Mouse (Mus musculus) forebrain, embryonic 10.5 days (tissue): ENCODE measurements at regions not wholly inside any gene's neighbourhood (a gene's known extent, or its start where the extent isn't known, plus 50 kb on each side); places are given as distances from the start of the nearest gene placed in this dataset.

ENCODE experiments used
- DNase-seq: peaks from one replicate; pipeline ENCODE4 v3.0.0-alpha.2; 2017; ENCODE audit warnings: low spot score; ENCODE audit errors: extremely low spot score
- H3K27ac ChIP-seq: fragments of 300-500 bp; sonication (generic); 2 replicates; pipeline ENCODE4 v1.5.1; 2016; ENCODE audit warnings: mild to moderate bottlenecking
- H3K27me3 ChIP-seq: fragments of 300-500 bp; sonication (generic); 2 replicates; pipeline ENCODE4 v1.6.1; 2016; ENCODE audit warnings: mild to moderate bottlenecking; ENCODE audit not compliant: poor library complexity, severe bottlenecking
- H3K36me3 ChIP-seq: fragments of 300-500 bp; sonication (generic); replicated peaks from 2 replicates; pipeline ENCODE4 v1.6.1; 2016; ENCODE audit warnings: mild to moderate bottlenecking, moderate library complexity
- H3K4me1 ChIP-seq: fragments of 300-500 bp; sonication (generic); 2 replicates; pipeline ENCODE4 v1.6.1; 2016
- H3K4me3 ChIP-seq: fragments of 300-500 bp; sonication (generic); 2 replicates; pipeline ENCODE4 v1.5.1; 2016; ENCODE audit warnings: mild to moderate bottlenecking, moderate library complexity
- H3K9me3 ChIP-seq: fragments of 300-500 bp; sonication (generic); 2 replicates; pipeline ENCODE4 v1.6.1; 2016; ENCODE audit warnings: mild to moderate bottlenecking, moderate library complexity
- WGBS: fragments of 180-500 bp; shearing (Covaris S2); methylation state at CpG from one replicate; pipeline ENCODE4 v1.1.7; 2016; 5-methylcytosine and 5-hydroxymethylcytosine counted together

DNA sequence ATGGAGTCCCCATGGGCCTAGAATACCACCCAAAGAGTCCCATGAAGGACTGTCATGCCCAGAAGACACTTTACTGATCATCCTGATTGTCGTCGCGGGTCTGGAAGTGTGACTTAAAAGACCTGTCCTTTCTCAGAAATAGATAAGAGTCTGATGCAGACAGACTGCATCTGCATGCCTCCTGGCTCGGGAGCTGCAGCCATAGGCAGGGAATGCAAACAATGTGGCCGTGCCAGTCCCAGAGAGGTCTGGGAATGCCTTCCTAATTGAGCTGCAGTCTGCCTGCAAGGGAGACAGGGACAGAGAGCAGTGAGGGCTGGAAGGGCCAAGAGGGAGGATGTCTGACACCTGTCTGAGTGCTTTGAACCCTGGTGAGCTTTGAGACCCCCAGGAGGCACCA, 150.9 kb downstream of the Opa1 start:
- 0 out of 2 replicates have a peak overlapping the region, but pooled peaks have one; percentile 52 for H3K27ac ChIP-seq
- no peak for DNase-seq
- H3K36me3 ChIP-seq: no peaks in the 10 kb centered on the region
- H3K4me1 ChIP-seq: peaks cover 54% of the 10 kb centered on the region
- no peaks in the 10 kb centered on the region for H3K9me3 ChIP-seq
- peaks cover 99% of the 10 kb centered on the region for H3K27me3 ChIP-seq
- H3K4me3 ChIP-seq: no peak overlapping the region
- WGBS: 24% methylated on average over 5 of the region's 5 CpGs

DNA sequence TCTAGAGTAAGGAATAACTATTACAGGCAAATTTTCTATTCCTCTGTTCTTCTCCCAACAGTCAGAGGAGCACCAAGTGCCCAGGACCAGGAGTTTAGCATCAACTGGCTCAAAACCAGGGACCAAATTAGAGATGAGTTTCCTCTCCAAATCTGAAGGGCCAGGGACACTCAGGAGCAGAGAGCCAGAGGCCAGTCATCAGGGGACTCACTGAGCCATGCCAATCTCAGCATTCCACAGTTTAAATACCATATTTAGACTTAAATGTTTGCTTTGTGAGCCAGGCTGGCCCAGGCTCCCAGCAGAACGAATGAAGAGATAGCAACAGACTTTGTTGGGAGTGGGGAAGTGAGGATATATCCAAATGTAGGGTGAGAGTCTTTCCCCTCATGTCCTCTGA, 153.8 kb downstream of the Opa1 start:
- Histone ChIP-seq H3K9me3 (no peaks in the 10 kb centered on the region), H3K36me3 (no peaks in the 10 kb centered on the region), H3K4me3 (no peak overlapping the region), H3K4me1 (peaks cover 58% of the 10 kb centered on the region), H3K27me3 (peaks cover 96% of the 10 kb centered on the region), H3K27ac (no peak overlapping the region)
- 57% methylated on average over 1 of the region's 1 CpGs for WGBS
- no peak for DNase-seq

DNA sequence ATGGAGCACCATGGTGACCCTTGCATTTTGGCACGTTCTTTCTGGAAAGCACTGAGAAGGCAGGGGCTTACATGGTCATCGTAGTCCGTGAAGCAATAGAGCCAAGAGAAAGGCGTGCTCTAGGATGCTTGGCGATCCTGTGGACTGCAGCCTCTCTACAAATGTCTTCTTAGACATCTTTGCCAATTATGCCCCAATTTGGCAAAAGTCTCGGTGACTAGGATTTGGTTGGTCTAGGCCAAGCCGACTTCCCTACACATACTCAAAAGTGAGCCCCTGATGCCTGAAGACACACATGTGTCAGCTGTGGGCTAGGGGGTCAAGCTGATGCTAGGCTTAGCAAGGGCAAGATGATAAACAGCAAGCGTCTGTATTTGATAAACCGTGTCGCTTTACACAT, 154.7 kb downstream of the Opa1 start:
- Histone ChIP-seq H3K36me3 (no peaks in the 10 kb centered on the region), H3K9me3 (no peaks in the 10 kb centered on the region), H3K4me3 (peak overlapping the region; percentile 34; the same call in 1 of the 2 replicates), H3K27ac (no peak overlapping the region), H3K27me3 (peaks cover 96% of the 10 kb centered on the region), H3K4me1 (peaks cover 54% of the 10 kb centered on the region)
- WGBS: 80% methylated on average over 10 of the region's 10 CpGs
- no peak for DNase-seq

DNA sequence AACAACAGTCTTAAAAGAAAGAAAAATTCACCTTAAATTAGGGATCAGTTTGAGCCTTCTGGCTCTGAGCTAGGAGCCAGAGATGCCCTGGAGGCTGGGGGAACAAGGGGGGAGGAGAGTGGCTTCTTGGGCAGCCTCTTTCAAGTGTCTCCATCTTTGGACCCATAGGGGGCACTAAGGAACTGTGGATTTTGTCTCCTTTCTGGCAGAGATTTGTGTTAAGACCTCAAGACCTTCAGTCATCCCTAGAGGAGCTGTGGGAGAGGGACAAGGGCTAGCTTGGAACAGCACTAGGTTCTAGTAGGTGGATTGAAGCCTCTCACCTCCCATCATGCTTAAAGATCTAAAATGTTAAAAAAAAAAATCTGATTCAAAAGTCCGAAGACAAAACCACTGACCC, 155.2 kb downstream of the Opa1 start:
- peak; percentile 62 for DNase-seq

DNA sequence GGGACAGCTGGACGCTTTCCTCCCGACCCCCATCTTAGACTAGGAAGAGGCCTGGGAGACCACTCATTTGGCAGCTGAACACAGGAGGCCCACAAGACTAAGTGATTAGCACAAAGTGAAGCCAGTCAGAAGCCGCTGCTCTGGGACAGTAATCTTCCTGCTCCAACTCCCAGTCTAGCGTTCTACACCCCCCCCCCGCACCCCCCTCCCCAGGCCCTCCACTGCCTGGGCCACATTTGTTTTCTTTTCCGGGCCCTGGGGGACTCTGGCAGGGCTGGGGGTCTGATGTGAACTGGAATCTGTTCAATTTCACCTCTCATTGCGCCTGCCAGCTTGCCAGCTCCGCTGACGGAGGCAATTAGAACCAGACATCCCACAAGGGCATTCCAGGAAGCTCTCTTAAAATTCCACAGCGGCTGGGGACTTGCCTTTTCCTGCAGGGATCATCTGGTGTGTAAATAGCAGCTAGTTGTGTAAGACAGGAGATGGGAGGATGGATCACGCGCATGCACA, 155.7 kb downstream of the Opa1 start:
- WGBS: 3% methylated on average over 12 of the region's 12 CpGs
- peak; percentile 68 for DNase-seq
- Histone ChIP-seq H3K4me1 (peaks cover 44% of the 10 kb centered on the region), H3K36me3 (no peaks in the 10 kb centered on the region), H3K9me3 (no peaks in the 10 kb centered on the region), H3K27me3 (peaks cover 96% of the 10 kb centered on the region), H3K27ac (peak overlapping the region; percentile 80), H3K4me3 (peak overlapping the region; percentile 34; the same call in 1 of the 2 replicates)

More for the DNA sequence above, 155.2 kb downstream of the Opa1 start:
- peak overlapping the region; percentile 34; the same call in 1 of the 2 replicates for H3K4me3 ChIP-seq
- no peaks in the 10 kb centered on the region for H3K9me3 ChIP-seq
- peaks cover 49% of the 10 kb centered on the region for H3K4me1 ChIP-seq
- peak overlapping the region; percentile 80 for H3K27ac ChIP-seq
- WGBS: 4% methylated on average over 1 of the region's 1 CpGs
- H3K27me3 ChIP-seq: peaks cover 96% of the 10 kb centered on the region
- no peaks in the 10 kb centered on the region for H3K36me3 ChIP-seq

DNA sequence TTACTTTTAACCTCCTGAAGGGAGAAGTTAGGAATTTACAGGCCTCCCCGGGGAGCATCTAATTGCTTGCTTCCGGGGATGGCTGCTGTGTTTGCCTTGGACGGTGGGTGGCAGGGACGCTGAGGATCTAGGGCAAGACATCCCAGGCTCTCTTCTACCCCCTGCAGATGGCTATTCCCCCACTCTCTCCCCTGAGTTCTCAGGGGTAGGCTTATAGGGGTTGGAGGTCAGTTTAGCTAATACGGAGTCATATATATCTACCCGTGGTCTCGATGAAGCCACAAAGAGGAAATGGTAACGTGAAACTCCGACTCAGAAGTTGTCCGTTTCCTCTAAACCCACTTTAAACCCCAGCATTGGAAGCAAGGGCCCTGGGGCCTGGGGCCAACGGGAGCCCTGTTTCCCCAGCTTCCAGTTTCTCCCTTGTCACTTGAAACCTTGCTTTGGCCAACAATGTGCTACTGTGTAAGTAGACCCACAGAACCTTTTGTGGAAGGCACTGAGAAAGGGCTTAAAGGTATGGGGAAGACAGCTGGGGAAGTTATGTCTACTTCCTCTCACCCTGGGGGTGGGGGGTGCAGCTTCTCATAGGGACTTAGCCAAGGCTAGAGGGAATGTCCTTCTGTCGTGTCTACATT, 156.4 kb downstream of the Opa1 start:
- no peak for DNase-seq
- peak overlapping the region; percentile 80 for H3K27ac ChIP-seq
- peaks cover 96% of the 10 kb centered on the region for H3K27me3 ChIP-seq
- 14% methylated on average over 12 of the region's 12 CpGs for WGBS
- H3K9me3 ChIP-seq: no peaks in the 10 kb centered on the region
- peaks cover 37% of the 10 kb centered on the region for H3K4me1 ChIP-seq
- no peak overlapping the region for H3K4me3 ChIP-seq
- H3K36me3 ChIP-seq: no peaks in the 10 kb centered on the region

DNA sequence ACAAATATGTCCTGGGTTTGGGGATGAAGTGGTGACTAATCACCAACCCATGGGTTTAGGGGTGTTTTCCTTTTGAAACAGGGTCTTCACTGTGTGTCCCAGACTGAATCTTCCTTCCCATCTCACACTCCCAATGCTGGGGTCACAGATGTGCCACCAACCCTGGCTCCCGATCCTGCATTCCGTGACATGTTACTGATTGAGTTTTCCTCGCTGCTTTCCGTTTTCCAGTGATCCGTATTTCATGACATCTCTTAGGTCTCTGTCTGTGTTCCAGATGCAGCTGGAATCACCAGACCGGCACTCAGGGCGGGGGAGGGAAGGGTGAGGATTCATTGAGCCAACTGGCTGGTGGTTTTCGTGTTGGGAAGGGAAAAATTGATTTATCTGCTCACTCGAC, 157.1 kb downstream of the Opa1 start:
- Histone ChIP-seq H3K4me1 (peaks cover 35% of the 10 kb centered on the region), H3K36me3 (no peaks in the 10 kb centered on the region), H3K27ac (0 out of 2 replicates have a peak overlapping the region, but pooled peaks have one; percentile 80), H3K9me3 (no peaks in the 10 kb centered on the region), H3K27me3 (peaks cover 96% of the 10 kb centered on the region), H3K4me3 (no peak overlapping the region)
- WGBS: 74% methylated on average over 9 of the region's 9 CpGs
- no peak for DNase-seq

DNA sequence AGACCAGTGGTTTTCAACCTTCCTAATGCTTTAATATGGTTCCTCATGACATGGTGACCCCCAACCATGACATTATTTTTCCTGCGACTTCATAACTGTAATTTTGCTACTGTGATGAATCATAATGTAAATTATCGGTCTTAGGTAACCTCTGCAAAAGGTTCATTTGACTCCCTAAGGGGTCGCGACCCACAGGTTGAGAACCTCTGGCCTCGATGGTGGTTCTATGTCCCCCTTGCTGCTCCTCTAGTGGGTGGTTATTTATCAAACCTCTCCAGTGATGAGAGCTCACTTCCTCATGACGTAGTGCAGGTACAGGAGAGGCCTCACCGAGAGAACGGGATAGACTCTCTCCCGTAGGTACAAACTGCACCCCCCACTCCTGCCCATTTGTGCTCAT, 158.9 kb downstream of the Opa1 start:
- peaks cover 39% of the 10 kb centered on the region for H3K4me1 ChIP-seq
- no peak overlapping the region for H3K27ac ChIP-seq
- no peak overlapping the region for H3K4me3 ChIP-seq
- no peak for DNase-seq
- H3K36me3 ChIP-seq: no peaks in the 10 kb centered on the region
- peaks cover 78% of the 10 kb centered on the region for H3K27me3 ChIP-seq
- 95% methylated on average over 9 of the region's 9 CpGs for WGBS
- H3K9me3 ChIP-seq: no peaks in the 10 kb centered on the region

DNA sequence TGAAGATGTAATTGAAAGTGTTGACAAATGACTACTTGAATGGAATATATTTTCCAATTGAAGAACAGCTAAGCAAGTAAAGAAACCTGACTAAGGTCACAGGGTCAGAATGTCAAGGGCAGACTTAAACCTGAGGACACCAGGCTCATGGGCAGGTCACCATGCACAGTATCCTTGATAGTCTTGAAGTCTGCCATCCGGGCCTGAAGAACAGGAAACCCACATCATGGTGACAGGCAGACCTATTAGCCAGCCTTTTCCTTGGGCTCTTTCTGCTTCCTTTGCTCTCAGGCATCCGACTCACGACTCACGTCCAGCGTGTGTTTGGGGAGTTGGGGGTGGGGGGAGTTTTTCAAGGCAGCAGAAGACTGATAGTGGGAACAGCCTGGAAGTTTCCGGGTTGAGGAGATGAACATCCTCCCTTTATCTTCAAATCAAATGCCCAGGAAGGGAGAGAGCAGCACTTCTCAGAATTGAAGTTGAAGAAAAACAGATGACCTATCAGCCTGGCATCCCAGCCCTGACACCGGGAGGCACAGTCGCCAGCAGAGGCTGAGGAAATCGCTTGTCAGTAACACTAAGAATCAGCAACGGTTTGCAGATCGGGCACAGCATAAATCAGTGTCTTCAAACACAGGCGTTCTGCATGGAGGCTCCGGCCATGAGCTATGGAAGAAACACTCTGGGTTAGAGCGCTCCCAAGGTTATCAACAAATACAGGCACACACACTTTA, 163.5 kb downstream of the Opa1 start:
- WGBS: 73% methylated on average over 14 of the region's 14 CpGs
- H3K4me1 ChIP-seq: peaks cover 6% of the 10 kb centered on the region; the same call in 1 of the 2 replicates
- no peaks in the 10 kb centered on the region for H3K36me3 ChIP-seq
- no peak for DNase-seq
- 0 out of 2 replicates have a peak overlapping the region, but pooled peaks have one; percentile 27 for H3K27ac ChIP-seq
- no peak overlapping the region for H3K4me3 ChIP-seq
- peaks cover 9% of the 10 kb centered on the region; the same call in 1 of the 2 replicates for H3K9me3 ChIP-seq
- H3K27me3 ChIP-seq: peaks cover 43% of the 10 kb centered on the region

DNA sequence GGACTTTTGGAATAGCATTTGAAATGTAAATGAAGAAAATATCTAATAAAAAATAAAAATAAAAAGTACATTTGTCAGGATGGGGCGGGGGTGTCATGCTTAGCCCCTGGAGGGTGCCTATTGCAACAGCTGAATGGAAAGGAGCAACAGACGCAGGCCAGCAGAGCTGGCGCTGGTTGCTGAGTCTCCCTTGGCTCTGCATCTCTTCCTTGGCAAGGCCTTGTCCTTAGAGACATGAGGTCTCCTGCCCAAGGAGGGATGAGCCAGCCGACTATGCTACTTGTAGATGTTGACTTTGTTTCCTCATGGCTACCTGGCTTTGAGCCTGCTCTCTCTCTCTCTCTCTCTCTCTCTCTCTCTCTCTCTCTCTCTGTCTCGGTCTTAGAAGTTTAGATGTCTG, 166.4 kb downstream of the Opa1 start:
- Histone ChIP-seq H3K4me1 (peaks cover 6% of the 10 kb centered on the region; the same call in 1 of the 2 replicates), H3K36me3 (no peaks in the 10 kb centered on the region), H3K27me3 (peaks cover 32% of the 10 kb centered on the region), H3K4me3 (no peak overlapping the region), H3K9me3 (peaks cover 11% of the 10 kb centered on the region; the same call in 1 of the 2 replicates), H3K27ac (no peak overlapping the region)
- 91% methylated on average over 5 of the region's 5 CpGs for whole genome bisulfite sequencing
- no peak for DNase-seq

DNA sequence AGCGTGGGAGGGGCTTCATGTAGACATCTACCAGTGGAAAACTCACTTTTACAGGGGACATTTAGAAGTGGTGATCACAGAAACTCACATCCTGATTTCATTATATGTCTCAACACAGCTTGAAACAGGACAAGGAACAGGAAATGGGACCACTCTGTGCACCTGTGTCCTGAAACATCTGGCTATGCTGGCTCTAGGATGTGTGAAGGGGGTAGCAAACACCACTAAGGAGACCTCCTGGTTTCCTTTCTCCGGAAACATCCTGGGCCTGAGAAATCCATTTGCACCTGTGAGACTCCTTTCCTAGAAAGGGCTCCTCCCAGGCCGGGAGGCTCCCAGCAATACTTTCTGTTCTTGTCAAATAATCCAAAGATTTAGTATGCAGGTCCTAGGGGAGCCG, 167.1 kb downstream of the Opa1 start:
- 85% methylated on average over 4 of the region's 4 CpGs for WGBS
- Histone ChIP-seq H3K27me3 (peaks cover 25% of the 10 kb centered on the region; the same call in 1 of the 2 replicates), H3K9me3 (peaks cover 11% of the 10 kb centered on the region; the same call in 1 of the 2 replicates), H3K36me3 (no peaks in the 10 kb centered on the region), H3K4me3 (no peak overlapping the region), H3K27ac (no peak overlapping the region), H3K4me1 (peaks cover 6% of the 10 kb centered on the region; the same call in 1 of the 2 replicates)
- no peak for DNase-seq

DNA sequence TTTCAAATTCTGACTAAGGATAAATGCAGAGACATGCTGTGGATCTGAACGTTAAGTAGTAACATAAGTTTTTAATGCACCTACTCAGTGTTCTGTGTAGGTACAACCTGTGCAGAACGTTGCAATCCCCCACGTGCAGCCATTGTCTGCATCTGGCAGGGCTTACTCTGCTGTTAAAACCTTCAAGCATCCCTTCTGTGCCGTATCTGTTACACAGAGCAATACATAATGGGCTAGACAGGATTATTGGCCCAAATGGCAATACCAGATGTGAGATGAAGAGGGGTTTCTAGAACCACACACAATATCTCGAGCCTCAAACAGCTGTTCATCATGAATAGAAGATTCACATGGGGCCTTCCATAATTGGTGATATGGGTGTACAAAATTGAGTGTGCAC, 170.0 kb downstream of the Opa1 start:
- DNase-seq: no peak
- H3K4me1 ChIP-seq: no peaks in the 10 kb centered on the region
- no peak overlapping the region for H3K4me3 ChIP-seq
- H3K9me3 ChIP-seq: peaks cover 11% of the 10 kb centered on the region; the same call in 1 of the 2 replicates
- peaks cover 24% of the 10 kb centered on the region; the same call in 1 of the 2 replicates for H3K27me3 ChIP-seq
- 88% methylated on average over 5 of the region's 5 CpGs for WGBS
- H3K36me3 ChIP-seq: no peaks in the 10 kb centered on the region
- H3K27ac ChIP-seq: no peak overlapping the region
